Mouse (Mus musculus): ENCODE measurements at regions not wholly inside any gene's neighbourhood (a gene's known extent, or its start where the extent isn't known, plus 50 kb on each side); places are given as distances from the start of the nearest gene placed in this dataset.
A peak's percentile ranks its signal among the peaks of the same experiment; 100 is the strongest.

GRCm38 (mm10) chr17:80789706-80790105, 61.4 kb upstream of the Map4k3 start:
- H3K4me3 ChIP-seq (ENCODE audit: insufficient read depth, poor library complexity, severe bottlenecking): no peak overlapping the region
- TF ChIP-seq CEBPB (IDR thresholded peaks at IDR 0.05; ENCODE audit: low read depth) (peak; percentile 52), CTCF (IDR thresholded peaks at IDR 0.05; ENCODE audit: control insufficient read depth, insufficient read depth, insufficient read length) (no peak), MAX (IDR thresholded peaks at IDR 0.05) (no peak), USF1 (IDR thresholded peaks at IDR 0.05; ENCODE audit: low read depth) (no peak)
- H3ac ChIP-seq (ENCODE audit: control insufficient read depth, insufficient read length, low read depth): no peak overlapping the region
- no peaks in the 10 kb centered on the region for H3K79me2 ChIP-seq (ENCODE audit: control insufficient read depth, insufficient read depth)
- no peaks in the 10 kb centered on the region for H3K27me3 ChIP-seq (ENCODE audit: control insufficient read depth, insufficient read depth, insufficient read length)
- no peaks in the 10 kb centered on the region for H3K36me3 ChIP-seq (ENCODE audit: control insufficient read depth, insufficient read depth)
- no peaks in the 10 kb centered on the region for H3K79me3 ChIP-seq (ENCODE audit: low read depth)

- no peaks in the 10 kb centered on the region for H3K27me3 ChIP-seq (ENCODE audit: control insufficient read depth, insufficient read depth, insufficient read length)
Measured at GRCm38 (mm10) chr17:80789000-80789399, 60.7 kb upstream of the Map4k3 start.

GRCm38 (mm10) chr17:80786858-80787257, 58.6 kb upstream of the Map4k3 start:
- Histone ChIP-seq H3K4me3 (ENCODE audit: insufficient read depth, poor library complexity, severe bottlenecking) (no peak overlapping the region), H3K79me2 (ENCODE audit: control insufficient read depth, insufficient read depth) (no peaks in the 10 kb centered on the region), H3K27me3 (ENCODE audit: control insufficient read depth, insufficient read depth, insufficient read length) (no peaks in the 10 kb centered on the region), H3K79me3 (ENCODE audit: low read depth) (no peaks in the 10 kb centered on the region), H3ac (ENCODE audit: control insufficient read depth, insufficient read length, low read depth) (no peak overlapping the region), H3K36me3 (ENCODE audit: control insufficient read depth, insufficient read depth) (no peaks in the 10 kb centered on the region)
- TF ChIP-seq FOSL1 (IDR thresholded peaks at IDR 0.05; ENCODE audit: insufficient read depth, low read length, poor library complexity, severe bottlenecking) (no peak), USF1 (IDR thresholded peaks at IDR 0.05; ENCODE audit: low read depth) (no peak), MYOG (IDR thresholded peaks at IDR 0.05; ENCODE audit: control insufficient read depth, extremely low read depth, insufficient read length) (no peak), MAX (IDR thresholded peaks at IDR 0.05) (no peak), CTCF (IDR thresholded peaks at IDR 0.05; ENCODE audit: control insufficient read depth, insufficient read depth, insufficient read length) (no peak), MYOD1 (IDR thresholded peaks at IDR 0.05; ENCODE audit: control insufficient read depth, insufficient read length, low read depth) (no peak), CEBPB (IDR thresholded peaks at IDR 0.05; ENCODE audit: low read depth) (no peak)

More at GRCm38 (mm10) chr17:80789000-80789399, 60.7 kb upstream of the Map4k3 start:
- Histone ChIP-seq H3K4me3 (ENCODE audit: insufficient read depth, poor library complexity, severe bottlenecking) (no peak overlapping the region), H3K79me2 (ENCODE audit: control insufficient read depth, insufficient read depth) (no peaks in the 10 kb centered on the region), H3K36me3 (ENCODE audit: control insufficient read depth, insufficient read depth) (no peaks in the 10 kb centered on the region), H3ac (ENCODE audit: control insufficient read depth, insufficient read length, low read depth) (no peak overlapping the region), H3K79me3 (ENCODE audit: low read depth) (no peaks in the 10 kb centered on the region)
- no peak for TF ChIP-seq MYOD1 (IDR thresholded peaks at IDR 0.05; ENCODE audit: control insufficient read depth, insufficient read length, low read depth)
- TF ChIP-seq CTCF (IDR thresholded peaks at IDR 0.05; ENCODE audit: control insufficient read depth, insufficient read depth, insufficient read length): no peak
- TF ChIP-seq MAX (IDR thresholded peaks at IDR 0.05): no peak
- no peak for TF ChIP-seq MYOG (IDR thresholded peaks at IDR 0.05; ENCODE audit: control insufficient read depth, extremely low read depth, insufficient read length)
- no peak for TF ChIP-seq USF1 (IDR thresholded peaks at IDR 0.05; ENCODE audit: low read depth)
- no peak for TF ChIP-seq FOSL1 (IDR thresholded peaks at IDR 0.05; ENCODE audit: insufficient read depth, low read length, poor library complexity, severe bottlenecking)
- no peak for TF ChIP-seq CEBPB (IDR thresholded peaks at IDR 0.05; ENCODE audit: low read depth)

- Histone ChIP-seq H3ac (ENCODE audit: control insufficient read depth, insufficient read length, low read depth) (no peak overlapping the region), H3K79me3 (ENCODE audit: low read depth) (no peaks in the 10 kb centered on the region), H3K4me3 (ENCODE audit: insufficient read depth, poor library complexity, severe bottlenecking) (no peak overlapping the region), H3K79me2 (ENCODE audit: control insufficient read depth, insufficient read depth) (no peaks in the 10 kb centered on the region), H3K36me3 (ENCODE audit: control insufficient read depth, insufficient read depth) (no peaks in the 10 kb centered on the region), H3K27me3 (ENCODE audit: control insufficient read depth, insufficient read depth, insufficient read length) (no peaks in the 10 kb centered on the region)
- TF ChIP-seq FOSL1 (IDR thresholded peaks at IDR 0.05; ENCODE audit: insufficient read depth, low read length, poor library complexity, severe bottlenecking) (no peak), USF1 (IDR thresholded peaks at IDR 0.05; ENCODE audit: low read depth) (no peak), MYOD1 (IDR thresholded peaks at IDR 0.05; ENCODE audit: control insufficient read depth, insufficient read length, low read depth) (no peak), MYOG (IDR thresholded peaks at IDR 0.05; ENCODE audit: control insufficient read depth, extremely low read depth, insufficient read length) (no peak), MAX (IDR thresholded peaks at IDR 0.05) (no peak), CTCF (IDR thresholded peaks at IDR 0.05; ENCODE audit: control insufficient read depth, insufficient read depth, insufficient read length) (no peak), CEBPB (IDR thresholded peaks at IDR 0.05; ENCODE audit: low read depth) (no peak)
Measured at GRCm38 (mm10) chr17:80786061-80786851, 58.0 kb upstream of the Map4k3 start.

- TF ChIP-seq MAX (IDR thresholded peaks at IDR 0.05) (no peak), CEBPB (IDR thresholded peaks at IDR 0.05; ENCODE audit: low read depth) (no peak), CTCF (IDR thresholded peaks at IDR 0.05; ENCODE audit: control insufficient read depth, insufficient read depth, insufficient read length) (no peak), FOSL1 (IDR thresholded peaks at IDR 0.05; ENCODE audit: insufficient read depth, low read length, poor library complexity, severe bottlenecking) (no peak), MYOG (IDR thresholded peaks at IDR 0.05; ENCODE audit: control insufficient read depth, extremely low read depth, insufficient read length) (no peak), MYOD1 (IDR thresholded peaks at IDR 0.05; ENCODE audit: control insufficient read depth, insufficient read length, low read depth) (no peak), USF1 (IDR thresholded peaks at IDR 0.05; ENCODE audit: low read depth) (no peak)
- no peaks in the 10 kb centered on the region for H3K36me3 ChIP-seq (ENCODE audit: control insufficient read depth, insufficient read depth)
Measured at GRCm38 (mm10) chr17:80785476-80785875, 57.2 kb upstream of the Map4k3 start.

More at GRCm38 (mm10) chr17:80785476-80785875, 57.2 kb upstream of the Map4k3 start:
- no peak overlapping the region for H3K4me3 ChIP-seq (ENCODE audit: insufficient read depth, poor library complexity, severe bottlenecking)
- H3ac ChIP-seq (ENCODE audit: control insufficient read depth, insufficient read length, low read depth): no peak overlapping the region
- H3K79me2 ChIP-seq (ENCODE audit: control insufficient read depth, insufficient read depth): no peaks in the 10 kb centered on the region
- H3K79me3 ChIP-seq (ENCODE audit: low read depth): no peaks in the 10 kb centered on the region
- H3K27me3 ChIP-seq (ENCODE audit: control insufficient read depth, insufficient read depth, insufficient read length): no peaks in the 10 kb centered on the region

Measured in C2C12 (cell line).